Mouse (Mus musculus): ENCODE measurements around the gene Abcb1a.
"Not testable (repeated sequence)": the region's sequence is repeated elsewhere in the genome, so short reads cannot be mapped to it uniquely, and the experiment has no call there.

Abcb1a gene

GRCm38 (mm10) chr5:8727760-8728159, 67.9 kb downstream of the Abcb1a start:
- DNase-seq (ENCODE audit: low spot score): no peak

GRCm38 (mm10) chr5:8732639-8733038, 72.8 kb downstream of the Abcb1a start:
- no peak for DNase-seq (ENCODE audit: low spot score)

GRCm38 (mm10) chr5:8733307-8733706, 73.4 kb downstream of the Abcb1a start:
- not testable (repeated sequence) for DNase-seq (ENCODE audit: low spot score)

GRCm38 (mm10) chr5:8736389-8736788, 76.5 kb downstream of the Abcb1a start:
- DNase-seq (ENCODE audit: low spot score): no peak

GRCm38 (mm10) chr5:8737062-8737461, 77.2 kb downstream of the Abcb1a start:
- DNase-seq (ENCODE audit: low spot score): no peak

GRCm38 (mm10) chr5:8747244-8747643, 87.4 kb downstream of the Abcb1a start:
- not testable (repeated sequence) for DNase-seq (ENCODE audit: low spot score)

GRCm38 (mm10) chr5:8772866-8773265, 113.0 kb downstream of the Abcb1a start:
- DNase-seq (ENCODE audit: low spot score): no peak

- DNase-seq (ENCODE audit: low spot score): no peak
Measured at GRCm38 (mm10) chr5:8778311-8778710, 118.4 kb downstream of the Abcb1a start.

- no peak for DNase-seq (ENCODE audit: low spot score)
Measured at GRCm38 (mm10) chr5:8778751-8779150, 118.9 kb downstream of the Abcb1a start.

GRCm38 (mm10) chr5:8792281-8792680, 132.4 kb downstream of the Abcb1a start:
- DNase-seq (ENCODE audit: low spot score): no peak

Data from testis, postnatal 10 days (tissue).